Mouse (Mus musculus): ENCODE measurements around the gene Atox1.

The Atox1 gene

GRCm38 (mm10) chr11:55413416-55413796 is 47.6 kb downstream of the Atox1 start:
- no peak for DNase-seq (ENCODE audit: low spot score in 2 of 2)

- no peak for DNase-seq (ENCODE audit: low spot score in 2 of 2)
Measured at GRCm38 (mm10) chr11:55412680-55413415, 48.2 kb downstream of the Atox1 start.

GRCm38 (mm10) chr11:55412034-55412433 is 49.0 kb downstream of the Atox1 start:
- DNase-seq (ENCODE audit: low spot score in 2 of 2), result no peak

GRCm38 (mm10) chr11:55410502-55410901 is 50.5 kb downstream of the Atox1 start:
- DNase-seq (ENCODE audit: low spot score in 2 of 2), result no peak

- no peak for DNase-seq (ENCODE audit: low spot score in 2 of 2)
Measured at GRCm38 (mm10) chr11:55410005-55410404, 51.0 kb downstream of the Atox1 start.

GRCm38 (mm10) chr11:55407133-55407532 is 53.9 kb downstream of the Atox1 start:
- no peak for DNase-seq (ENCODE audit: low spot score in 2 of 2)

- DNase-seq (ENCODE audit: low spot score in 2 of 2), result no peak
Measured at GRCm38 (mm10) chr11:55405601-55406469, 55.2 kb downstream of the Atox1 start.

- no peak for DNase-seq (ENCODE audit: low spot score in 2 of 2)
Measured at GRCm38 (mm10) chr11:55404659-55405457, 56.2 kb downstream of the Atox1 start.

- DNase-seq (ENCODE audit: low spot score in 2 of 2), result no peak
Measured at GRCm38 (mm10) chr11:55400863-55401262, 60.2 kb downstream of the Atox1 start.

GRCm38 (mm10) chr11:55398371-55398770 is 62.7 kb downstream of the Atox1 start:
- DNase-seq (ENCODE audit: low spot score in 2 of 2), result no peak

- no peak for DNase-seq (ENCODE audit: low spot score in 2 of 2)
Measured at GRCm38 (mm10) chr11:55397441-55397840, 63.6 kb downstream of the Atox1 start.

GRCm38 (mm10) chr11:55397036-55397435 is 64.0 kb downstream of the Atox1 start:
- no peak for DNase-seq (ENCODE audit: low spot score in 2 of 2)
